8 mouse cellular contexts compared by ENCODE assay signal in the genomic region with DNA sequence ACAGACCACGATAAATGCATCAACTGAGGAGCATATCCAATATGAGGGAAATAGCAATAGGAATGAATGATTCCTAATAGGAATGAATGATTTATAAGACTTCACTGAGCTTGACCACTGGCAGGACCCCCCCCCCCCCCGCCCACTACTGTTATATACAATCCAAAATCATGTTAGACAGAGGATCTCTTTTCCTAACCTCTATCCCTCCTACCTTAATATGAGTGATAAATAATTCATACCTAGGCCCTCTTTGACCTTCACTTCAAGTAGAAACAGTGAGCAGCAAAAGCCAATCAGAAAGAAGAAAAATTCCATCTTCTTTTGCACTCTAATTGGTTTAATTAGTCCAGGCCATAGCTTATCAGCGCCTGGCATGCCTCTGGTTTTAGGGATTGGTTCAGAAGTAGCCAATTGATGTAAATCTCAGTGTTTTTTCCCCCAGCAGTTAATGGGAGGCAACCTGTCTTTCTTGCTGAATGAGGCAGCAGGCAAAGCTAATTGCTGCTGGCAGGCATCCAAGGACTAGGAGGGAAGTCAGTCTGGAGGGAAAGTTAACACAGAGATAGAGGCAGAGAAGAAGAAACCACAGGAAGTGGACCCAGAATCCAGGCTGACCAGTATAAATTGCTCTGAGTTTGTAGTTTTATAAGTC.
A peak's percentile ranks its signal among the peaks of the same experiment; 100 is the strongest.
DNase-seq lines count a peak whose midpoint lies in the region; ATAC-seq and TF ChIP-seq lines count a peak whose summit lies in the region.

No protein-coding gene starts in this region.

- no peaks in the 10 kb centered on the region for H3K36me3 ChIP-seq in lung, embryonic 14.5 days (ENCODE audit: insufficient read depth)
- H3K36me3 ChIP-seq in forebrain, embryonic 13.5 days (ENCODE audit: poor library complexity, severe bottlenecking): no peaks in the 10 kb centered on the region
- H3K36me3 ChIP-seq in midbrain, embryonic 13.5 days: no peaks in the 10 kb centered on the region

- H3K9ac ChIP-seq in lung, embryonic 14.5 days: no peak overlapping the region
- no peak overlapping the region for H3K9ac ChIP-seq in forebrain, embryonic 13.5 days
- H3K9ac ChIP-seq in midbrain, embryonic 13.5 days (replicated peaks): no peak overlapping the region

- ATAC-seq in lung, embryonic 14.5 days (ENCODE audit: insufficient read depth): peak; percentile 66; the same call in 1 of the 2 replicates
- peak; percentile 94 for ATAC-seq in forebrain, embryonic 13.5 days
- ATAC-seq in midbrain, embryonic 13.5 days: peak; percentile 91
- no peak for ATAC-seq in activated CD4-positive, CD25-positive, alpha-beta regulatory T cell, adult 4 months
- ATAC-seq in monocyte, adult 5-6 weeks (replicated peaks; ENCODE audit: insufficient number of reproducible peaks, low FRiP score, low TSS enrichment, poor library complexity, severe bottlenecking): no peak

- 74% methylated on average over 3 of the region's 3 CpGs for WGBS in lung, embryonic 14.5 days
- WGBS in forebrain, embryonic 13.5 days: 38% methylated on average over 3 of the region's 3 CpGs
- 55% methylated on average over 3 of the region's 3 CpGs for WGBS in midbrain, embryonic 13.5 days

- TF ChIP-seq CTCF in lung, embryonic 14.5 days (IDR thresholded peaks at IDR 0.05; ENCODE audit: low read depth): no peak

- DNase-seq in lung, embryonic 14.5 days: peak; percentile 83
- DNase-seq in lung, postnatal 36 days: no peak
- peak; percentile 53 for DNase-seq in adrenal gland, adult 2 months
- peak; percentile 76 for DNase-seq in kidney, postnatal 10 days

- no peaks in the 10 kb centered on the region for H3K4me1 ChIP-seq in lung, embryonic 14.5 days (ENCODE audit: insufficient read depth)
- peaks cover 20% of the 10 kb centered on the region for H3K4me1 ChIP-seq in forebrain, embryonic 13.5 days
- H3K4me1 ChIP-seq in midbrain, embryonic 13.5 days (replicated peaks): peaks cover 16% of the 10 kb centered on the region

- no peak overlapping the region for H3K27ac ChIP-seq in lung, embryonic 14.5 days (ENCODE audit: low read depth)
- no peak overlapping the region for H3K27ac ChIP-seq in forebrain, embryonic 13.5 days
- peak overlapping the region; percentile 5 for H3K27ac ChIP-seq in midbrain, embryonic 13.5 days

- no peaks in the 10 kb centered on the region for H3K27me3 ChIP-seq in lung, embryonic 14.5 days (ENCODE audit: insufficient read depth, low read length)
- no peaks in the 10 kb centered on the region for H3K27me3 ChIP-seq in forebrain, embryonic 13.5 days
- no peaks in the 10 kb centered on the region for H3K27me3 ChIP-seq in midbrain, embryonic 13.5 days

- no peak overlapping the region for H3K4me3 ChIP-seq in lung, embryonic 14.5 days (ENCODE audit: low read depth, low read length)
- no peak overlapping the region for H3K4me3 ChIP-seq in forebrain, embryonic 13.5 days
- H3K4me3 ChIP-seq in midbrain, embryonic 13.5 days (replicated peaks): no peak overlapping the region

- H3K4me2 ChIP-seq in lung, embryonic 14.5 days: no peak overlapping the region
- H3K4me2 ChIP-seq in forebrain, embryonic 13.5 days: no peak overlapping the region
- H3K4me2 ChIP-seq in midbrain, embryonic 13.5 days (replicated peaks): no peak overlapping the region

- H3K9me3 ChIP-seq in lung, embryonic 14.5 days (ENCODE audit: low read depth, low read length): no peaks in the 10 kb centered on the region
- no peaks in the 10 kb centered on the region for H3K9me3 ChIP-seq in forebrain, embryonic 13.5 days (replicated peaks)
- no peaks in the 10 kb centered on the region for H3K9me3 ChIP-seq in midbrain, embryonic 13.5 days

Comparison
In these comparisons a context has a peak if more than half of its experiments do, and no peak if none do; other contexts are left out.
1. ATAC-seq: peak in lung, embryonic 14.5 days (single experiment), forebrain, embryonic 13.5 days (single experiment) and midbrain, embryonic 13.5 days (single experiment); none in activated CD4-positive, CD25-positive, alpha-beta regulatory T cell, adult 4 months (single experiment) and monocyte, adult 5-6 weeks (single experiment).